Mouse (Mus musculus) A20 (cell line): ENCODE data around the gene Sez6l.

Experiments used
- DNase-seq: peaks from one replicate; pipeline ENCODE4 v3.0.0-alpha.2; 2011; ENCODE audit warnings: low read depth, low spot score

Gene Sez6l

GRCm38 (mm10) chr5:112533312-112534075 is 43.5 kb downstream of the Sez6l start:
- DNase-seq = no peak

GRCm38 (mm10) chr5:112532894-112533293 is 44.1 kb downstream of the Sez6l start:
- DNase-seq = no peak

GRCm38 (mm10) chr5:112532210-112532609 is 44.8 kb downstream of the Sez6l start:
- DNase-seq = peak; percentile 1

- no peak for DNase-seq
These were observed 45.9 kb downstream of the Sez6l start for GRCm38 (mm10) chr5:112531111-112531510.

- no peak for DNase-seq
These were observed 50.0 kb downstream of the Sez6l start for GRCm38 (mm10) chr5:112526936-112527335.

- DNase-seq = no peak
These were observed 50.5 kb downstream of the Sez6l start for GRCm38 (mm10) chr5:112526435-112526834.

- DNase-seq = no peak
These were observed 51.0 kb downstream of the Sez6l start for GRCm38 (mm10) chr5:112525980-112526379.

GRCm38 (mm10) chr5:112525271-112525670 is 51.7 kb downstream of the Sez6l start:
- no peak for DNase-seq

- no peak for DNase-seq
These were observed 53.2 kb downstream of the Sez6l start for GRCm38 (mm10) chr5:112523796-112524195.

GRCm38 (mm10) chr5:112523331-112523730 is 53.7 kb downstream of the Sez6l start:
- DNase-seq = no peak

GRCm38 (mm10) chr5:112521703-112522527 is 55.1 kb downstream of the Sez6l start:
- DNase-seq = no peak

GRCm38 (mm10) chr5:112520826-112521702 is 55.9 kb downstream of the Sez6l start:
- no peak for DNase-seq

- no peak for DNase-seq
These were observed 58.2 kb downstream of the Sez6l start for GRCm38 (mm10) chr5:112518773-112519172.

GRCm38 (mm10) chr5:112517454-112517853 is 59.5 kb downstream of the Sez6l start:
- no peak for DNase-seq

- no peak for DNase-seq
These were observed 60.5 kb downstream of the Sez6l start for GRCm38 (mm10) chr5:112516527-112516926.

GRCm38 (mm10) chr5:112510351-112510750 is 66.6 kb downstream of the Sez6l start:
- DNase-seq = no peak

- no peak for DNase-seq
These were observed 67.1 kb downstream of the Sez6l start for GRCm38 (mm10) chr5:112509916-112510315.

GRCm38 (mm10) chr5:112505595-112505994 is 71.4 kb downstream of the Sez6l start:
- DNase-seq = no peak

GRCm38 (mm10) chr5:112501384-112501783 is 75.6 kb downstream of the Sez6l start:
- DNase-seq = no peak

- no peak for DNase-seq
These were observed 76.9 kb downstream of the Sez6l start for GRCm38 (mm10) chr5:112499918-112500682.
